Mouse (Mus musculus) kidney, adult 9 months (tissue): ENCODE results near the gene BC024978.

ENCODE experiments used
- DNase-seq: peaks from one replicate; pipeline ENCODE4 v3.0.0; 2022

BC024978 gene

DNA sequence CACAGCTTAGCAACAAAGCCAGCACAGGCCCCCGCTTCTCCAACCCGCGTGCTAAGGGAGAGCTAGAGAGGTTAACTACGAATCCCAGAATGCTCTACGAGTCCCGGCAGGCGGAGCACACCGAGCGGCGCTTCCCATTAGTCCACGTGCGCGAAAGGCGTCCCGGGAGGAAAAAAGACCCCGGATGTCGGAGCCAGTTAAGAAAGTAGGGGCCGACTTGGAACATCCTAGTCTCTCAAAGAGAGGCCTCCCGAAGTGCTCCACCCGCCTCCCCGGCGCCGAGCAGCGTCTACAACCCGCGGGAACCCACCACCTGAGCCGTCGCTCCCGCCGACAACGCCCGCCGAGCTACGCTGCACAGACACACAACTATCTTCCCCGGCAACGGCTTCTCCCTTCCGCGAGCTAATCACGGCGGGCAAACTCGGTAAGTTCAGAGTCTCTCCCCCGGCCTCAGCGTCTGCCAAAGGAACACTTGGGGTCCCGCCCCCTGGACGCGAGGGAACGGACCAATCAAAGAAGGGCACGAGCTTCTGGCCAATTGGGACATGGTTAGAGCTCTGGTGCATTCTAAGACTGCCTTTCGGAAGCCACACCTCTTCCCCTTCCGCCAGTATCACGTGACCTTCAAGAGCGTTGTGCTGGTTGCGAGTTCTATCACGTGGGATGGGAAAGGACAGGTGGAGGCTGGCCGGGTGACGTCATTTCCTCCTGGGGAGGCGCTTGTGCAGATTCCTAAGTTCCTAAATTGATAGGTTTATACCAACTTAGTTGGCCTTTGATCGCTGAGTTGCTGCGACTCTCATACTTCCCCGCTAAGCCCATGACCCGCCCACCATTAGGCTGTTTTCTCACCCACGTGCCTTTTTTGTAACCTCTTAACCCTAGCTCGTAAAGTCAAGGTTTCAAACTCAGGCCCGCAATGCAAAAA, at the start of gene BC024978, which contains the start of gene Snrpa:
Gene BC024978 (plus strand): TSS at position 101 of the 931 bp plus-strand sequence.
Gene Snrpa (minus strand): TSS at position 591 of the 931 bp plus-strand sequence.
- peak; percentile 100 for DNase-seq

DNA sequence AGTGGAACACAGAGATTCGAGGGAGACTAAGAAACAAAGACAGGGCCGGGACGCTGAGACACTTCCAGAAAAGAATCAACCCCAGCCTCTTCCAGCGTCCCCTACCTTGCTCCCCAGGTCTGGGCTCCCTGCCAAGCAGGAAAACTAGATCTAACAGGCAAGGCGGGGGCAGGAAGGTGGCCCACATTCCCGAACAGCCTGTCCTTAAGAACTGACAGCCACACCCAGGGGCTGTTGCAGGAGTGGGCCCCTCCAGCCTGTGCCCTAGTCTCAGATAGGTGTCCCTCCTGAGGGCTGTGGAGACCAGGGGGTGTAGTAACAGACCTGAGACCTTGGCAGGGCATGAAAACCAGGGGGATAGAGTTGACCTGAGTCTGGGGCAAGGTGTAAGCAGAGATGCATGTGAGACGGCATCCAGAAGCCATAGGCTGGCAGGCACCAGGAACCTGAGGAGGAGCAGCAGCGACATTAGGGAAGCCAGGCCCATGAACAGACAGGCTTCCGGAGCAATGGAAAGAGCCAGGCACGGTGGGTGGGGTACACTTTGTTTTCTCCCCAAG, 42.3 kb upstream of the BC024978 start, which contains the start of gene Cyp2t4:
Gene Cyp2t4 (plus strand): TSS at position 510 of the 560 bp plus-strand sequence.
- DNase-seq, result peak; percentile 53

DNA sequence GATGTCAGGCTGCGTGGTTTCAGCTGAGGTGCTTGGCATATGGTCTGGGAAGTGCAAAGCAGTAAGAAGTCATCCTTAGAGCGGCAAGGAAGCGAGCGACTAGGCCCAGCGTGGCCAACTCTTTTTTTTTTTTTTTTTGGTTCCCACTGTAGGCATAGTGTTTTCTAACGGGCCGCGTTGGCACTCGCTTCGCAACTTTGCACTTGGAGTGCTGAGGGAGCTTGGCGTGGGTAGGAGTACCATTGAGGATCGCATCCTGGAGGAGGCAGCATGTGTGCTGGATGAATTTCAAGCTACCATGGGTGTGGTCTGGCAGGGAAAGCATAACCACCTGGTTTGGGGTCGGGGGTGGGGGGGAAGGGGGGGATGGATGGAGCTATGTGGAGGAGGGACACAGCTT, 39.6 kb upstream of the BC024978 start:
- no peak for DNase-seq

DNA sequence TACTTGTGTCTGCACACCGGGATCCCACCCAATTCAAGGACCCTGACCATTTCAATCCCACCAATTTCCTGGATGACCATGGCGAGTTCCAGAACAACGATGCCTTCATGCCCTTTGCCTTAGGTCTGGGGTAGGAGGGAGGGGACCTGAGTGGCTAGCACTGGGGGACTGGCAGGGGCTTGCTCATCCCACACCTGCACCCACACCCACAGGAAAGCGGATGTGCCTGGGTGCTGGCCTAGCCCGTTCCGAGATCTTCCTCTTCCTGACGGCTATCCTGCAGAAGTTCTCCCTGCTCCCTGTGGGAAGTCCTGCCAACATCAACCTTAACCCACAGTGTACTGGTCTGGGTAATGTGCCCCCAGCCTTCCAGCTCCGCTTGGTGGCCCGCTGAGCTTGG, 37.4 kb upstream of the BC024978 start:
- DNase-seq, result no peak

DNA sequence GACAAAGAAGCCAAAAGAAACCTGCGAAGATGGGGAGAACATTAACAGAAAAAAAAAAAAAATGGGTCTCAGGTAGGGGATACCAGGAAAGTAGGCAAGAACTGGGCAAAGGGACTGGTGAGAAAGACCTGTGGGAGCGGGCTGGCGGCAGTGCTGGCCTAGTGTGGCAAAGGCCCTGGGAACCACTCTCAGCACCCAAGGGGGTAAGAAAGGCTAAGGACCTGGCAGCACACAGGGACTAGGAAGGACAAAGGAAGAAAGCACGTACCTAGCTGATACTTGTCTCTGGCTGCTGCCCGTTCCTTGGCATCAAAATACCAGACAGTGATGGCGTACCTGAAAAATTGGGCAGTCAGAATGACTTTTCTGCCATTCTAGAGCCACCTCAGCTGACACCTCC, 36.3 kb upstream of the BC024978 start:
- DNase-seq, result no peak

DNA sequence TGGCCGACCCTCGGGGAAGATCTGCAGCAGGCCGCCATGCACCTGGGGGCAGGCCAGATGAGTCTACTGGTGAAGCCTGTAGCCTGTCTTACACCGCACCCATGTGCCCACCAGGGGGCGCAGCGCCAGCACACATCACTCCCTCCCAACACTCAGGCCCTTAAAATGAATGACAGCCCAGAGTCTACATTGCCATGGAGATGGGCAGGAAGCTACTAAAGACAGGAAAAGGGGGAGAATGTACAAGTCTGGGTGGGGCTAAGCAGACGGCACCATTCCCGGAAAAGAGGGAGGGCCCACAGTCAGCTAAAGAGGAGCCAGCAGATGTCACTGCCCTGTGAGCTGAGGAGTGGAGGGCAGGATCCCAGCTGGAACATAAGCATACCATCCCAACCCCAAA, 35.7 kb upstream of the BC024978 start:
- peak; percentile 94 for DNase-seq

DNA sequence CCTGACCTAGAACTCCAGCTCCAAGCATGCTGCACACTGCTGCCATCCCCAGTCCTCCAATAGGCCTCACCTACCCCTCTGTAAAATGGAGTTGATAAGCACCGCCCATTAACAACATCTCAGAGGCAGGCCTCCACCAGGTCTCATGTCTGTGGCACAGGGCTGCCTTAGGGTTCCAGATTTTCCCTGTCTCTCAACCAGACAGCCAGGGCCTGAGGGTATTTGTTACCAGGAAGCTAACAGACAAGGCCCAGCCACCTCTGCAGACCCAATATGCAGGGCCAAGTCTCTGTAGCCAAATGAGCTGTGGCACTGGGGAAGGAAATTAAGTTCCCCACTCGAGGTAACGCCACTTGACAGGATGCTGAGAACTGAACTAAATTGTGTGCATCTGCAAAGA, 34.7 kb upstream of the BC024978 start:
- DNase-seq, result no peak

DNA sequence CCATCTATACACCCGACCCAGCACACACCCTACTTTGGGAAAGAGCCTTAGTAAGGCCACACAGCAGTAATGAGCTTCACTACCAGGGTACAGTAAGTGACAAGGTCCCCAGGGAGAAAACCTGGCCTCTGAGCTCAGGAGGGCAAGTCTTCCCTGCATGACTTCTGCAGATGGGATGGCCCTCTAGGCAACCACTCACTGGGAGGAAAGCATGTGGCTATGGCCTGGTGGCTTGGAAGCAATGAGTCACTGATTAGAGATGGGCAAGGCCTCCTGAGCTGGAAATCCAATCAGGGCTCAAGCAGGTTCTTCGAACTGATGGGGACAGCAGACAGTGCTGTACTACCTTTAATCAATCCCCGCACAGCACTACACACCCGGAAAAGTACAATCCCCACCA, 33.8 kb upstream of the BC024978 start:
- DNase-seq, result peak; percentile 44

DNA sequence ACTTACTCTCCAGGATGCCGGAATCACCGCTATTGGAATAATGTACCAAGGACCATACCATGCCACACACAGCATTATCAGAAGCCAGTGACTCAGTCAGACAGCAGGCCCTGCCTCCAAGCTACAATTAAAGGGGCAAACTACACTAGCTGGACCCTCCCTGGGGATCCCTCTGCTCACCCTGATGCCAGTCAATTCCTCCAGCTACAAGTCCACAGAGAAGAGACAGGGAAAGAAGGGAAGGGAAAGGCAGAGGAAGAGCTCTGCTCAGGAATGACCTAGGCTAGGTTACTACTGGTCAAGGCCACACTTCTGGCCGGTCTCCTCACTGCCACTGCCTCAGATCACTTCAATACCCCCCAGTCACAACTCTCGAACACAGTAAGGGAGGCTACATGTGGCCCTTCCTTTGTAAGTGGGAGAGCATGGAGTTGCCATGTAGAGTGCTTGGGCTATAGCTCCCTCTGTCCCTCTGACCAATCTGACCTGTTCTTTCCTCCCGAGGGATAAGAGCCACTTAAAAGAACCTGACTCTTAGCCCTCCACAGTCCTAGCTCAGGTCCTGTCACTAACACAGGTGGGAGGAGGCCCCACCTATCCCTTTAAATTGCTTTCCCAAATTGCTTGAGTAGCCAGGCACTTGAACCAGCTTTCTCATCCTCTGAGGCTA, 32.7 kb upstream of the BC024978 start:
- peak; percentile 4 for DNase-seq

DNA sequence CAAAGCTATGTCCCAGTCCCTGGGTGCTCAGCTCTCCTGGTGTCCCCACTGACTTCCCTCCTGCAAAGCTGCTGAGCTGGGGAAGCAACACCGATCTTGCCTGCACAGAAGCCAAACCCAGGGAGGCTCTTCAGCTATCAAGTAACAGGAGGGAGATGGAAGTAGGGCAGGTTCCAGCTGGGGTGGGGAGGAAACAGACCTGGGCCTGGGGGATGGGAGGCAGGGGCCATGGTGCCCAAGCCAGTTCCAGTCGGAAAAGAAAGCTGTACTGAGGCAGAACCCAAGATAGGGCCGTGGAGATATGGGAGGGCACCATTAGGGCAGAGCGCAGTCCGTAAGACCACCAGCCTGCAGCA, 32.2 kb upstream of the BC024978 start:
- DNase-seq, result peak; percentile 18

DNA sequence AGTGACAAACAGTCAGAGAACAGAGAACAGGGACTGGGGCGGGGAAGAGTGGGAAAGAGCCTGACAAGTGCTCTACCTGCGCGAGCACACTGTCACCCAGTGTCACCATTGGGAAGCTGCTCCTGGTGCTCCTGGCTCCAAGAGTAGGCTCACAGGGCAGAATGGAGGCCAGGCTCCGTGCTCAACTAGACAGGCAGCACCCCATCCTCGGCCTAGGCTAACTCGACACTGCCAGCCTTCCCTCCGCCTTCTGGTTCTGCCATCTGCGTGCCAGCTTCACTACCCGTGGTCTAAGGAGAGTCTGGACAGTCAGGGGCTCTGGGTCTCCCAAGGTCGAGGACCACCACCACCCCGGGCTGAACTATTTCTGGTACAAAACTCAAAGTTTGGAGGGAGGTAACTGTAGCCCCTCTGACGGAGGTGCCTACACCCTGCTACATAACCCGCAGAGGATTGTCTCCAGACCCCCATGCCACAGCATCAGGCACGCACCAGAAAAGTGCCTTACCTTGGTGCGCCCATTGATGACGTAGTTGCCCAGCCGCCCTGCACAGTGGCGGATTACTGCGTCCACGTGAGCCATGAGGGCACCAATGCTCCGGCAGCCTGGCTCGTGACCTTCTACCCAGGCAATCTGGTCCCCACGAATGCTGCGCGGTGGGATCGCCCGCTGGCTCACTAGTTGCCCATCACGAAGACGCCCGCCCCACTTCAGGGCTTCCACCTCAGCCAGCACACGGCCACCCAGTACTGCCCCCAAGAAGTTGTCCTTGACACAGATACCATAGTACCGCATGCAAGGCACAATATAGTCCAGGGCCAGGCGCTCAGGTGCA, 31.3 kb upstream of the BC024978 start:
- DNase-seq, result peak; percentile 49

DNA sequence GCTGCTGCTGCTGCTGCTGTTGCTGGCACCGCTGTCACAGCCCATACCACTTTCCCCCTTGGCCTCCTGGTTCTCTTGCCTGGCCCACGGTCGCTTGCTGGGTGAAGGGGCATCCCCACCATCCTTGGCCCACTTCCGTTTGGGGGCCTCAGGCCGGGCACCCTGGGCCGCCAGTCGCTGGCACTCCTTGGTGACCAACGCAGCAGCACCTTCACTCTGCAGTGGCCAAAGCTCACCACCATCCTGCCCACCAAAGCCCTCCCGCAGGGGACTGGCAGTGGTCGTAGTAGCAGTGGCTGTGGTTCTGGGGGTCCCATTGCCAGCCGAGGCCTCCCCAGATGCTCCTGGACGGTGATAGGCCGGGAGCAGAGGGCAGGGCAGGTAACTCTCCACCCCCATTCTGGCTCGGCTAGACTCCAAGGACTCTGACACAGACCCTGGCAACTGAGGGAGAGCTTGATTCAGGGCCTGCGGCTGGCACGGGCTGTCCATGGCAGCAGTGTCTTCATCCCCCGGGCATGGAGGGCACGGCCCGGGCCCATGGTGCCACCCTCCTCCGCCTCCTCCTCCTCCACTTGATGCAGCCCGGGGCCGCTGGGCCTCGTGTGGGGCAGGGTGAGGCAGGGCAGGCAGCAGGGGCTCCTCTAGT, 30.4 kb upstream of the BC024978 start:
- peak; percentile 66 for DNase-seq

DNA sequence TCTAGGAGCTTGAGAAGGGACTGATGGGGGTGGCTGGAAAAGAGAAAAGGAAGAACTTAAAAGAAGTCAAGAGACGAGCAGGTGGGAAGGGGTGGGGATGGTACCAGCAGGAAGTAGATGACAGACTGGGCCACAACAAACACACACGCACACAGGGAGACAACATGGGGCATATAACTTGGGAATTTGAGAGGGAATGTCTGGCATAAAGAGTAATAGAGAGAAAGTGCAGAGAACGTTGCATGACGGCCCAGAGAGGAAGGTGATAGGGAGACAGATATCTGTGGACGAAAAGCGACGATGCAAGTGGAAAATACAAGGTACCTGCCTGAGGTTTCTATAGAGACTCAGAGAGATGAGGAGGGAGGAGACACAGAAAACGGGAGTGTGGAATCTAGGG, 29.9 kb upstream of the BC024978 start:
- DNase-seq, result no peak

DNA sequence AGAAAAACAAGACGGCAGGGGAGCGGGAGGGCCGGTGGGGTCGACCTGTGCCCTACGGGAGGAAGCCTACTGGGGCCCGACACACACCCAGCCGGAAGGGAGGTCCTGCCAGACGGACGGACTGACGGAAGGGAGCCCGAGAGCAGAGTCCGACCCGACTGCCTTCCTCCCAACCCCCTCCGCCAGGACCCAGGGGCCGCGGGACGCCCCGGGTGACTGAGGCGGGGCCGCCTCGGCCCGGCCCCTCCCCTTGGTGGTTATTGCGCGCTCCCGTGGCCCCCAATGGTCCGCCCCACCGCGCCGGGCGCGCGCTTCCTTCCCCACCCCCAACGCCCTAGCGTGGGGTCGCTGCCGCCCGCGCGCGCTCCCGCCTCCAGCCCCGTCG, 29.4 kb upstream of the BC024978 start:
- peak; percentile 94 for DNase-seq

DNA sequence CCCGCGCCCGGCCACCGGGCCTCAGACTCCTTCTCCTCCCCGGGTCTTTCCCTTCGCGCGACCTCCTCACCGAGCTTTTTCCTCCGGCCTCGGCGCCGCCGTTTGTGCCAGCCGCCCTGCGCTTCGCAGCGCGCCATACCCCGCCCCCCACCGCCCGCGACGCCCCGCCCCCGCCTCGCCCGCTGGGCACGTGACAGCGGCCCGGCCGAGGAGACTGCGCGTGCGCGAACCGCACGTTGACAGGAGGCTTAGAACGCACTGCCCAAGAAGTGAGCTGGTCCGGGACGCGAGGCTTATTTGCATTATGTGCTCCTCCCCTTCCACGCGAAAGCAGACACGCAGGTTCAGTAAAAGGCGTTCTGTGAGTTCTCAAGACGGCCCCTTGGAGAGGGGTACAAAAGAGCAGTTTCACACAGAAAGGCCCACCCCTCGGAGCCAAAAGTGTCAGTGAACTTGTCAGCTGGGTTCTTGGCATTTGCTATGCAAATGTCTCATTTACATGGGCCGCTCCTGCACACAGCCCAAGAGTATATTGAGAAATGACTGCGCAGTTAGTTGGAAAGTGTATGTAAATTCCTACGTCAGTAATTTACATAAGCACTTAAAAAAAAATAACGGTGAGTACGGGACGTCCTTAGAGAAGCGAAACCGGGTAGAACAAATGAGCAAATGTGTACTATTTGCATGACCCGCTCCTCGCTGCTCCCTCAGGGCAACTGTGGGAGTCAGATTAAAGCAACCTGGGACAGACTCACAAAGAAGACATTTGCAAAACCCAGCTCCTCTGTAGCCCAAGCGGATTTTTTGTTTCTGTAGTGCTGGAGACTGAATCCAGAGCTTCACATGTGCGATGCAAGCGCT, 28.7 kb upstream of the BC024978 start, which contains the start of gene Egln2:
Gene Egln2 (minus strand): TSS at position 189 of the 861 bp plus-strand sequence.
- peak; percentile 98 for DNase-seq

DNA sequence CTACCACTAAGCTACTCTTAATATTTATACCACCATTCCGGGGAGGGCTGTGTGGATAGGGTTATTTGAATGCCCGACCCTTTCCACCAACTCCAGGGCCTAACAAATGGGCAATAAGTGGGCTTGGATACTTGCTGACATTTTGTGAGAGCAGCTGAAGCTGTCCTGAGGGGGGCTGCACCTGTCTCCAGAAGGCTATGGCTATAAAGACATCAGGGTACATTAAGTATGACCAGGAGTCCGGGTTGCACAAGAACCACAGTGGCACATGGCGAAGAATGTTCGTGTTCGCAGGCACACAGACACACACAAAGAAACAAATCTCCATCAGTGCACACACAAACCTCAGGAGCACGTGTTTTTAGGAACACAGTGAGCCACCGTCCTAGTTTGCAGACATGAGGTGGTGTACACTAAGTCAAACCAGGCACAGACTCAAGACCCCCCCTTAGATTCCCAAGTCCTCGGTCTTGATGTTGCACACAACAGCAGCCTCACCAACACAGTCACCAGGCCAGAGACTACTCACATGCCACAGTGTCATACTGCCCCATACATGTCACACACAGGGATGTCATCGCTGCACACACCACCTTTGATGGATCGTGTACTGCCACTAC, 28.0 kb upstream of the BC024978 start:
- no peak for DNase-seq

DNA sequence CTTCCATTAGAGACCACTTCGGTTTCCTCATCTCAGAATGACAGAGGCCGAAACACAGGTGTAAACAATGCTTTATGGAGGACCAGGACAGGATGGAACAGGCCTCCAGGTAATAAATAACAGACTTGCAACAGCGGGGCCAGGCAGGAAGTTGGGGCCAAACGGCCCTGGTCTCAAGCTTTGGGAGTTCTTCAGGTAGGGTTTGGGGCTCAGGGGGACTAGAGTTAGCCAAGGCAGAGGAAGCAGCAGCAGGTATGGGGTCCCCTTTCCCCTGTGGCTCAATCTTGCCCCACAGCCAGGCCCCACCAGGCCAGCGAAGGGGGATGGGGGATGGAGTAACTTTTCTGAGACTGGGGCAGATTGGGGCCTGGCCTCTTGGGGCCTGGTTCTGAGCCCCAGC, 27.2 kb upstream of the BC024978 start:
- DNase-seq, result peak; percentile 60

DNA sequence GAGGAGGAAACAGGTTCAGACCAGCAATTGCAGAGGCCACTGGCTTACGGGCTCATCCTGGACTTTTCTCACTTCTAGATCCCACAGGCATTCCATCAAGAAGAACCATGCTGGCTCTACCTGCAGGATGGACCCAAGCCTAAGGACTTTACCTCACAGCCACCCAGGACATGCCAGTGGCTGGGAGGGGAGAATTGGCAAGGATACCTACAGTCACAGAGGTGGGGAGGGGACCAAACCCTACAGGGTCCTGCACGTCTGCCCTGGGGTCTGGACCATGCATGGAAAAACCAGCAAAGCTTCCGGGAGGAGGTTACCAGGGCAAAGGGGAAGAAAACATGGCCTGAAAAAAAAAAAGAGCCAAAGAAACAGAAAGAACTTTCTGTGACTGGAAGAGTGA, 24.6 kb upstream of the BC024978 start:
- no peak for DNase-seq

DNA sequence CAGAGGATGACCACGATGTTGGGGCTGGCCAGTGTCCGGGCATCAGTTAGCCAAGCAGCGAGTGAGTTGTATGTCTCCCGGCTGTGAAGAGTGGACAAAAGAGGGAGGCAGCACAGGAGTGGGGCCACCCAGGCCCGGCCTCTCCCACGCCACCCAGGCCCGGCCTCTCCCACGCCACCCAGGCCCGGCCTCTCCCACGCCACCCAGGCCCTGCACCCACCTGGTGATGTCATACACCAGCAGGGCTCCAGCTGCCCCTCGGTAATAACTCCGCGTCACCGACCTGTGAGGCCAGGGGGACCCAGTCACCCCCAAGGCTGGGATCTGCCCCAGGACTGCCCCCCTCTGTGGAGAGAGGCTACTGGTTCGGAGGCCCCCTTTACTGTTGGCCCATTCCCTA, 21.1 kb upstream of the BC024978 start:
- no peak for DNase-seq

DNA sequence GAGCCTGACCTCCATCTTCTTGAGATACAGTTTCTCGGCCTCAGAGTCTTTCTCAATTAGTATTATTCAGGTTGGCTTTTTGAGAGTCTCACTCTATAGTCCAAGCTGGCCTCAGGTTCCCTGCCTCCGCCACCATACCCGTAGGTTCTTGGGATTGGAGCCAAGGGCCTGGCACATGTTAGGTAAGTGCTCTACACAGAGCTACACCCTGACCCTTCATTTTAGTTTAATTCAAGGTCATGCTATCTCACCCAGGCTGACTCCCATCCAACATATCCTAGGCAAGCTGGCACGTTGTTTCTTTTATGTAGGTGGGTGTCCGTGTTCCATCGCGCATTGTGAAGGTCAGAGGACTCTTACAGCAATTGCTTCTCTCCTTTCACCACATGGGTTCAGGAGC, 20.7 kb upstream of the BC024978 start:
- no peak for DNase-seq

DNA sequence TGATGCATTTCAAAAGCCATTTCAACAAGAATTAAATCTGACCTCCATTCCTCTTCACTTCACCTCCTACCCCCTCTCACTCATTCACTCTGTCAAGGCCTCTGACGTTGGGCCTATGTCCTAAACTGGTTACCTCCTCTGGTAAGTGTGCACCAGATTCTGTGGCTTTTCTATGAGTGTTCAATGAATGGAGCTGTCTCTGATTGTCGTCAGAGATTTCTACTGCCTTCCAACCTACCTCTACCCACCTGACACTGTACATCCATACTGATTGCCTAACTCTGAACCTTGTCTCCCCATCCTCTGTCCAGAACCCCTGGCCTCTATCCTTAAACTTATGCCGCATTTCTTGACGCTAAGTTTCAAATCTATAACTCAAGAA, 17.6 kb upstream of the BC024978 start:
- no peak for DNase-seq
